Mouse (Mus musculus): ENCODE measurements around the gene Camkv.

The Camkv gene

GRCm38 (mm10) chr9:107961351-107961762, 25.9 kb downstream of the Camkv start:
- in situ Hi-C loops (cut with MboI, MseI) = loop anchor here (5.0 to 10.0 kb wide), 2 partner anchors 103 to 106 kb away; no protein-coding TSS in a partner anchor

- in situ Hi-C loops (cut with MboI, MseI) = loop anchor here (5.0 to 10.0 kb wide), 2 partner anchors 103 to 105 kb away; no protein-coding TSS in a partner anchor
Observed at GRCm38 (mm10) chr9:107961881-107962280, 26.4 kb downstream of the Camkv start.

DNA sequence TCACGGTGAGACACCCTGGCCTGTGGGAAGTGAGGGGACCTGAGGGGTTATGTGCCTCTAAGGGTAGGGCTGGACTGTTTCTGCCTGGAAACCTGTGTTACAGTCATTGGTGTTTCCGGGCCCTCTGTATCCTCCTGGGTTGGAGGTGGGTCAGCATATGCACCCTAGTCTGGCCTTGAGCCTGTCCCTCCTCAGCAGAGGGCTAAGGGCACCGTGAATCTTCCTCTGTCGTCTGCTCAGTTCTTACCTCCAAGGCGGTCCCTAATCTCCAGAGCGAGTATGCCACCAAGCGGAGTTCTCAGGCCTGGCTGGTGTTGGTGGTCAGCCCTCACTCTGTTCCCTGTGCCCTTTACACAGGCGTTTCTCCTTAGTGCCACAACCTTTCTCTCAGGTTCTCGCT, 27.4 kb downstream of the Camkv start:
- in situ Hi-C loops (cut with MboI, MseI) = loop anchor here (5.0 to 10.0 kb wide), 2 partner anchors 102 to 104 kb away; no protein-coding TSS in a partner anchor

GRCm38 (mm10) chr9:107963700-107964099, 28.2 kb downstream of the Camkv start:
- in situ Hi-C loops (cut with MboI, MseI) = loop anchor here (5.0 to 10.0 kb wide), 2 partner anchors 101 to 104 kb away; no protein-coding TSS in a partner anchor

DNA sequence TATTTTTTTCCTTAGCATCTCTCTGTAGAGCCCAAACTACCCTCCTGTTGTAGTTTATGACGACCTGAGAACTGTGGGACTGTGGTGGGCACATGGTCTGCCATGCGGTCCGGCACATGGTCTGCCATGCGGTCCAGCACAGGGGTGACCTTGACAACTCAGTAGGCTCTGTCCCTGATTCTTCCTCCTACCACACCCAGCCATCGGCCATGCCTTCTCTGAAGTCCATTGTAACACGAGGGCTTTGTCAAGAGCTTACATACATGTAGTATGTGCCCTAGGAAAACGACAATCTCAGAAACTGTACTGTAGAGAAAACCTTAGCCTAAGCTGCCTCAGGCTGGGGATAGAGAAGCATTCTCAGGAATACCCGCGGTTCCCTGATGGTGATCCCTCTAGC, 29.2 kb downstream of the Camkv start:
- in situ Hi-C loops (cut with MboI, MseI) = loop anchor here (5.0 to 10.0 kb wide), 2 partner anchors 100 to 103 kb away; no protein-coding TSS in a partner anchor

DNA sequence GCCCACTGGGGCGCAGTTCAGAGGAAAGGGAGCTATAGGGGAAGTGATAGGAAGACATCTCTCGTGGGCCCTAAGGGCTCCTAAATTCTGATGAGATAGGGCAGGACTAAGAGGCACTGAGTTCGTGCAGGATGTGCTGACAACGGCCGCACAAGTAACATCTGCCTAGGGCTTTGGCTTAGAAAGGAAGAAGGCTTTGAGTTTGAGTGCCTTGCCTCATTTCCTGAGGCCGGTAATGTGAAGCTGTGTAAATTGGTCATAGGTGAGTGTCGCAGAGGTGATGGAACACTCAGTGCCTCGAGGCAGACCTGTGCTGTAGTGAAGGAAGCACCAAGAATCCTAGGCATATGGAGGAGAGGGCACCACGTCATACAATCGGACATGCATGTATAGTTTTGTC, 31.2 kb downstream of the Camkv start:
- in situ Hi-C loops (cut with MboI, MseI) = loop anchor here in 1 of 2 experiments (10.0 kb wide), 1 partner anchor 98 kb away; no protein-coding TSS in a partner anchor

DNA sequence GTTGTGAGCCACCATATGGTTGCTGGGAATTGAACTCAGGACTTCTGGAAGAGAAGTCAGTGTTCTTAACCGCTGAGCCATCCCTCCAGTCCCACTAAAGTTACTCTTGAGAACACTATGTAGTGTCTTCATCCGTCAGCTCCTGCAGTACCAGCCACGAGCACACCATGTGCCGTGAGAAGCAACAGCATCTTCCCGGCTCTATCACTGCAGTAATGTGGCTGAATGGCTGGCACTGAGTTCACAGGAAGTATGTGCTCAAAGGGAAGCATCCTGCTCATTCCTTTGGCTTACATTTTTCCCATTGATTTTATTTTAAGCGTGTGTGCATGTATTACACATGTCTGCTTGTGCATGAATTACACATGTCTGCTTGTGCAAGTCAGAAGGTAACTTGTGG, 32.0 kb downstream of the Camkv start:
- in situ Hi-C loops (cut with MboI, MseI) = loop anchor here in 1 of 2 experiments (10.0 kb wide), 1 partner anchor 97 kb away; no protein-coding TSS in a partner anchor

DNA sequence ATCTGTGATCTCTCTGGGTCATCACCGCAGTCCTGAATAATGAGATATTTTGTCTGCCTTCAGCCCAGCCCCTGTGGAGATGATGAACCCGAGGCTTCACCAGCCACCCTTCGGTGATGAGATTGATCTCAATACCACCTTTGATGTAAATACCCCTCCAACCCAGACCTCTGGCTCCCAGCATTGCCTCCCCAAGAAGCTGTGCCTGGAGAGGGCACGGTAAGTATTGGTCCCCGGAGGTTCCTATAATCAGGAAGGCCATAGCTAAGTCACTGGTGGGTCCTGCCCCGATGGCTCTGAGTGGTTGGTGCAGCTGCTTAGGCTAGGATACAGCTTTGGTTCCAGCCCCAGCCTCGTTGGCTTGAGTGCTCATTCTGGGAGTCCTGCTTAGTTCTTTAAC, 33.1 kb downstream of the Camkv start:
- in situ Hi-C loops (cut with MboI, MseI) = loop anchor here in 1 of 2 experiments (10.0 kb wide), 1 partner anchor 96 kb away; no protein-coding TSS in a partner anchor

DNA sequence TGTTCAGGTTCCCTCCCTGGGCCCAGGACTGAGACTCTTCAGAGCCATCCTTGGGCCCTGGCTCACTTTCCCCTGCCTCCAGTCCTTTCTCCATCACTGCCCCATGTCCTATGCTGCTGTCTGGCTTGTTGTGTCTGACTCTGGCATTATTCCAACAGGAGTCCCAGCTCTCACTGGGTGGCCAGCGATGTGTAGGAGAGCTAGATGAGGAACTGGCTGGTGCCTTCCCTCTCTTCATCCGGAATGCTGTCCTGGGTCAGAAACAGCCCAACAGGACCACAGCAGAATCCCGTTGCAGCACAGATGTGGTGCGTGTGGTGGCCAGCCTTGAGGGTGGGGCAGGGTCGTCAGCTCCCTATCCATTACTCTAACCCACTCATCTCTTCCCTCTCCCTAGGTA, 34.8 kb downstream of the Camkv start:
- in situ Hi-C loops (cut with MboI, MseI) = loop anchor here in 1 of 2 experiments (10.0 kb wide), 1 partner anchor 1496 kb away; the partner anchor contains the start of genes Parp3 and Rrp9

- in situ Hi-C loops (cut with MboI, MseI) = loop anchor here in 1 of 2 experiments (10.0 kb wide), 1 partner anchor 1497 kb away; the partner anchor contains the start of genes Parp3 and Rrp9
Observed at GRCm38 (mm10) chr9:107971690-107972541, 36.4 kb downstream of the Camkv start.

GRCm38 (mm10) chr9:107974491-107975171, 39.2 kb downstream of the Camkv start:
- in situ Hi-C loops (cut with MboI, MseI) = loop anchor here in 1 of 2 experiments (10.0 kb wide), 1 partner anchor 1500 kb away; the partner anchor contains the start of genes Parp3 and Rrp9

DNA sequence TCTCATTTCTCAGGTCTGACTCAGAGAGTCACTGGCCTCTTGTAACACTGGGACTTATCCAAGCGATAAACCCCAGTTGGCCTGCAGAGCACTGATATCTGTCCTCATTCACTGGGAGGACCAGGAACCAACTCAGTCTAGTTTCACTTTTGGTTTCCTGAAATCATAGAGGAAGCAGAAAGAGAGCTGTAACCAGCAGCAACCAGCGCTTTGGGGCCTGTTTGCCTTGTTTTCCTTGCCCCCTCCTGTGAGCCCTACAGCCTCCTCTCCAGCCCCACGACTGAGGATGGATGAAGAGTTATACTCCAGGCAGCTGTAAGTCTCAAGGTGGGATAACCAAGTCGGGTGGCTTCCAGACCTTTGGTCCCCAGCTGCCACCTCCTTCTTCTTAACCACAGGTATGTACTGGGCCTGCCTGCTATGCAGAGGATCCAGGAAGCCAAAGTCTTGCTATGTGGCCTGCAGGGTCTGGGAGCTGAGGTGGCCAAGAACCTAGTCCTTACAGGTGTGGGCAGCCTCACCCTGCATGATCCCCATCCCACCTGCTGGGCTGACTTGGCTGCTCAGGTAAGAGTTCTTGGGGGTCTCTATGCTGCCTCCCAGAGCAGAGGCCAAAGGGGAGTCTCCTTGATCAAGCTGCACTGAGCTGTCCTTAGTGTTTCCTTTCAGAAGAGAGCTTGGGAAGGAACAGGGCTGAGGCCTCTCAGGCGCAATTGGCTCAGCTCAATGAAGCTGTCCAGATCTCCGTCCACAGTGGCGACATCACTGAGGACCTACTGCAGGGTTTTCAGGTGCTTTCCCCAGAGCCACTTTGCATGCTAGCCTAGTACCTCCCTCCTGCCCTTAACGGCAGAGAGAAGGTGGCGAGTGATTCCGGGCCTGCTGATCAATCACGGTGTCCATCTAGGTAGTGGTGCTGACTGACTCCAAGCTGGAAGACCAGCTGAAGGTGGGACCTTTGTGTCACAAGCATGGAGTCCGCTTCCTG, 40.2 kb downstream of the Camkv start, which contains the start of gene Uba7:
Uba7 (plus strand) TSS at position 107 of the 988 bp plus-strand sequence.
- in situ Hi-C loops (cut with MboI, MseI) = loop anchor here in 1 of 2 experiments (10.0 kb wide), 1 partner anchor 1501 kb away; the partner anchor contains the start of genes Parp3 and Rrp9

DNA sequence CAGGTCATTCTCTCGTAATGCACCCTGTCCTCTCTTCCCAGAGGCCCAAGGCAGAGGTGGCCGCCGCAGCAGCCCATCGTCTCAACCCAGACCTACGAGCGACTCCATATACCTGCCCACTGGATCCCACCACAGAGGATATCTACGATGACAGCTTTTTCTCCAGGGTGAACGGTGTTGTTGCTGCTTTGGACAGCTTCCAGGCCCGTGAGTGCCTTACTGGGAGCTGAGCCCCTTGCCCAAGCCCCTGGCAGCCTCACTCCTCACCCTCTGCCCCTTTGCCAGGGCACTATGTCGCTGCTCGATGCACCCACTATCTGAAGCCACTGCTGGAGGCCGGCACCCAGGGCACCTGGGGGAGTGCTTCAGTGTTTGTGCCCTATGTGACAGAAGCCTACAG, 43.3 kb downstream of the Camkv start:
- in situ Hi-C loops (cut with MboI, MseI) = loop anchor here in 1 of 2 experiments (10.0 kb wide), 1 partner anchor 1504 kb away; the partner anchor contains the start of genes Parp3 and Rrp9

DNA sequence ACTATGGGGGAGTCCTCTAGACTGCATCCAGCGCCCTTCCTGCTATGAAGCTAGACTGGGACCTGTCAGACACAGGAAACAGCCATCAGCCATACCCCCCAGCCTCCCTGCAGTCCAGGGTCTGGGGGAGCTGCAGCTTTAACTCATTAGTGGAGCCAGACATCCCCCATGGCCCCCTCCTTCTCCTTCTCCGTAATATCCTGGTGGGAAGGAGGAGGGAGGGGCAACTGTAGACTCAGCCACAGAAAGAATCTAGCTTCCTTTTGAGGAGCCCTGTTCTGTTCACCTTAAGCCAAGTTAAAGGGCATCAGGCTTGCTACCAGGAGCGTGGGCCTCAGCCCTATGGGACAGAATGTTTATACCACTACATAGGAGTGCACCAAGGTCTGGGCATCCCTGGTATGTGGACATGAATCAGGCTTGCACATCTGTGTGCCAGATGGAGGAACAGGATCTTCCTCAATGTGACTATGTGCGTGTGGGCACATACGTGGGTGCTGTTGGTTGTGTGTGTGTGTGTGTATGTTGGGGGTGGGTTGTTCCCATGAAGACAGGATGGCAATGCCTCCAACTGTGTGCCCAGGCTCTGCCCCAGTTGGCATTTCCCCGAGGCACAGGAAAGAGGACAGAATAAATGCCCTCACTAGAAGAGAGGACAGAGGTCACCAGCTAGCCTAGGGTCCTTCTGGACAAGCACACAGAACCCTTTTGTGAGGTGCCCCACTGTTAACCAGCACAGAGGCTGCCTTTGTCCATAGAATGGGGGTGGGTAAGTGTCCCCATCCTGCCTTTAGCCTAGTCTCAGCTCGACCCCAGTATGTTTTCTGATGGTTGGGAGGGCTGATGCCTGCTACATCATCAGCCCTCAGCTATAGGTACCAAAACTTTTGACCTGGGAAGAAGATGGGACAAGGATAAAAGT, 46.5 kb downstream of the Camkv start:
- in situ Hi-C loops (cut with MboI, MseI) = no loop called here

- in situ Hi-C loops (cut with MboI, MseI) = no loop called here
Observed at GRCm38 (mm10) chr9:107982681-107983346, 47.3 kb downstream of the Camkv start, which contains the start of gene Gm20661. Gm20661 (plus strand) TSS chr9:107983058.

DNA sequence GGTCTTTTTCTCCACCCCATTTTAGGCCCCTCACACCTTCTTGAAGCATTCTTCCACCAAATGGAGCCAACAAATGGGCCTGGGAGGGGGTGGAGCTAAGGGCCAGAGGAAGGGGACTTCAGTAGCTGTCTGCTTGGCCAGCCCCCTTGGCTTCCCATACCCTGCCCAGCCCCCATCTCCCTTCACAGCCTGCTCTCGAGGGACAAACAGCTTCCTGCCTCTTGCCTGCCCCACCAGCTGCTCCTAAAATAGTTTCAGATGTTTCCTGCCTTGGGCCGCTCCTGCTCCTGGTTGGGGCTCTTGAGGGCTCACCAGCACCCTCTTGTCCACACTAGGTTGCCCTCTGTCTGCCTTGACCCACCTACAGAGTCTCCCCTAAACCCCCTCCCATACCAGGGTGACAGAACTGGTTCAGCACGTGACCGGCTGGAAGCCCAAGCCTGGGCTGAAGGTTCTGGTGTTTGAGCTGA, 48.0 kb downstream of the Camkv start:
- in situ Hi-C loops (cut with MboI, MseI) = no loop called here

GRCm38 (mm10) chr9:107984052-107984753, 48.7 kb downstream of the Camkv start:
- in situ Hi-C loops (cut with MboI, MseI) = no loop called here

- in situ Hi-C loops (cut with MboI, MseI) = no loop called here
Observed at GRCm38 (mm10) chr9:107984754-107985055, 49.2 kb downstream of the Camkv start.

Data from T-helper 17 cell (primary cell).